ENCODE assay signal across 28 mouse cellular contexts in the genomic region with DNA sequence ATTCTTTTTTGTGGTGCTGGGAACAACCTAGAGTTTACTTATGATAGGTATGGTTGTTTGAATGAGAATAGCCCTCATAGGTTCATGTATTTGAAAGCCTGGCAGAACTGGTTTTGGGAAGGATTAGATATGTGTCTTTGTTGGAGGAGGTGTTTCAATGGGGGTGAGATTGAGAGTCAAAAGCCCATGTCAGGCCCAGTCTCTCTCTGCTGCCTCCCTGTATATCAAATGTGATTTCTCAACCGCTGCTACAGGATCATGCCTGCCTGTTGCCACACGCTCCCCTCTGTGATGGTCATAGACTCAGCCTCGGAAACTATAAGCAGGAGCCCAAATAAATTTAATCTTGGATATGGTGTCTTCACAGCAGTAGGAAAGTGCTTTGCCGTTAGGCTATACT. TPM values are rescaled to one million over a fixed set of nuclear protein-coding genes. Genes with fewer than 3 reads are reported as not detected.
A peak's percentile ranks its signal among the peaks of the same experiment; 100 is the strongest.
DNase-seq lines count a peak whose midpoint lies in the region; ATAC-seq lines count a peak whose summit lies in the region.
"Had no signal": no experiment of that assay in that cellular context is flagged by ENCODE, and none has a peak within 500 bp of the region (broad histone marks: within the 10 kb centered on the region; RNA-seq: fewer than 3 reads in every experiment).

No protein-coding gene starts in this region.

- no peak overlapping the region for H3K4me2 ChIP-seq in stomach, embryonic 16.5 days (ENCODE audit: low read depth, low read length)
- H3K4me2 ChIP-seq: embryonic facial prominence, embryonic 12.5 days; forebrain, embryonic 12.5 days had no signal

- DNase-seq in 416B (ENCODE audit: low read depth) (peak; percentile 32), adipocyte (ENCODE audit: low spot score) (peak; percentile 11)
- DNase-seq in gonadal fat pad, adult 2 months (ENCODE audit: low read depth), result peak; percentile 60
- no peak for DNase-seq in cerebellum, adult 9-11 months
- no peak for DNase-seq in yolk sac, embryonic 10.5 days (ENCODE audit: low spot score)
- DNase-seq in heart, adult 8-10 months (ENCODE audit: low spot score), result no peak
- no peak for DNase-seq in spleen, postnatal 4 days (ENCODE audit: low spot score in 2 of 2)
- DNase-seq: adrenal gland, adult 2 months; adrenal gland, postnatal 10 days; adrenal gland, postnatal 25 days; B cell, adult 2 months; cerebellum, adult 11 months; cerebellum, adult 18-20 months; cerebellum, adult 8-10 months; cerebellum, postnatal 10 days; cerebellum, postnatal 25 days had no signal

- WGBS in stomach, embryonic 16.5 days, result 60% methylated on average over 4 of the region's 4 CpGs

- no peaks in the 10 kb centered on the region for H3K36me3 ChIP-seq in stomach, embryonic 16.5 days (ENCODE audit: control insufficient read depth, insufficient read depth, low read length)

- H3K27me3 ChIP-seq in stomach, embryonic 16.5 days (ENCODE audit: control insufficient read depth, insufficient read depth, low read length), result no peaks in the 10 kb centered on the region
- H3K27me3 ChIP-seq: CH12.LX; embryonic facial prominence, embryonic 12.5 days; forebrain, embryonic 12.5 days; Patski had no signal

- peaks cover 17% of the 10 kb centered on the region; the same call in 1 of the 2 replicates for H3K4me1 ChIP-seq in stomach, embryonic 16.5 days (ENCODE audit: control insufficient read depth, insufficient read depth, low read length)

- H3K4me3 ChIP-seq in stomach, embryonic 16.5 days (replicated peaks; ENCODE audit: low read length), result no peak overlapping the region
- H3K4me3 ChIP-seq: embryonic facial prominence, embryonic 10.5 days; embryonic facial prominence, embryonic 12.5 days; forebrain, embryonic 10.5 days; forebrain, embryonic 12.5 days had no signal

- no peak overlapping the region for H3K9ac ChIP-seq in stomach, embryonic 16.5 days (ENCODE audit: low read length)
- H3K9ac ChIP-seq: embryonic facial prominence, embryonic 12.5 days; forebrain, embryonic 12.5 days had no signal

- peak overlapping the region; percentile 60 for H3K27ac ChIP-seq in stomach, embryonic 16.5 days (ENCODE audit: low read length)
- H3K27ac ChIP-seq: embryonic facial prominence, embryonic 10.5 days; embryonic facial prominence, embryonic 12.5 days; forebrain, embryonic 10.5 days; forebrain, embryonic 12.5 days had no signal

- H3K9me3 ChIP-seq in stomach, embryonic 16.5 days (replicated peaks; ENCODE audit: control insufficient read depth, low read length), result no peaks in the 10 kb centered on the region
- H3K9me3 ChIP-seq: embryonic facial prominence, embryonic 10.5 days; embryonic facial prominence, embryonic 12.5 days; forebrain, embryonic 10.5 days; forebrain, embryonic 12.5 days; G1E had no signal

- no peak for ATAC-seq in stomach, embryonic 16.5 days (ENCODE audit: insufficient read depth, low FRiP score)
- ATAC-seq: activated CD4-positive, CD25-positive, alpha-beta regulatory T cell, adult 4 months; CD4-positive, CD25-positive, alpha-beta regulatory T cell, adult 4 months; forebrain, embryonic 14.5 days; forebrain, embryonic 16.5 days; Patski had no signal

RNA-seq across cellular contexts. Expression of a gene that starts 4.3 kb away (rescaled TPM):
- polyA plus RNA-seq in gonadal fat pad, adult 2 months (2012; rRNA removed), result 38.3 and 46.2 TPM in 2 replicates
- 63.2 and 65.0 TPM in 2 replicates for polyA plus RNA-seq in stomach, embryonic 16.5 days (2015; fragmentation: Nextera tagmentation; extraction: Ambion mirVana)
- 10 to 100 TPM; 47.2 to 49.8 (median 49.3) TPM for total RNA-seq in heart, adult 8-10 months (2022)

RNA-seq across cellular contexts. Expression of a gene that starts 27.6 kb away (rescaled TPM):
- polyA plus RNA-seq in gonadal fat pad, adult 2 months (2012; rRNA removed), result 95.2 and 112 TPM in 2 replicates
- polyA plus RNA-seq in stomach, embryonic 16.5 days (2015; fragmentation: Nextera tagmentation; extraction: Ambion mirVana), result 34.0 and 39.4 TPM in 2 replicates
- 1 to 10 TPM; 7.3 to 8.6 (median 7.9) TPM for total RNA-seq in heart, adult 8-10 months (2022)

RNA-seq across cellular contexts. Expression of a gene that starts 27.7 kb away (rescaled TPM):
- polyA plus RNA-seq in gonadal fat pad, adult 2 months (2012; rRNA removed), result 28.3 and 35.8 TPM in 2 replicates
- 19.9 and 22.9 TPM in 2 replicates for polyA plus RNA-seq in stomach, embryonic 16.5 days (2015; fragmentation: Nextera tagmentation; extraction: Ambion mirVana)
- total RNA-seq in heart, adult 8-10 months (2022), result 10 to 100 TPM; 61.0 to 67.1 (median 66.5) TPM

Comparison
In these comparisons a context has a peak if more than half of its experiments do, and no peak if none do; other contexts are left out.
1. DNase-seq: peak in 416B (single experiment), adipocyte (single experiment) and gonadal fat pad, adult 2 months (single experiment); none in cerebellum, adult 9-11 months (single experiment), yolk sac, embryonic 10.5 days (single experiment), heart, adult 8-10 months (single experiment) and spleen, postnatal 4 days (0 of 2).